Mouse (Mus musculus): ENCODE measurements around the gene Elmo1.

Gene Elmo1

GRCm38 (mm10) chr13:20489698-20490417 is 399.5 kb downstream of the Elmo1 start:
- peak in 1 of 2 experiments; percentile 30 for DNase-seq

GRCm38 (mm10) chr13:20490860-20491594 is 400.6 kb downstream of the Elmo1 start:
- no peak for DNase-seq

GRCm38 (mm10) chr13:20491666-20492065 is 401.3 kb downstream of the Elmo1 start:
- no peak for DNase-seq

- DNase-seq = no peak
Measured at GRCm38 (mm10) chr13:20494047-20494739, 403.8 kb downstream of the Elmo1 start.

- no peak for DNase-seq
Measured at GRCm38 (mm10) chr13:20501923-20502322, 411.5 kb downstream of the Elmo1 start.

GRCm38 (mm10) chr13:20503371-20503770 is 413.0 kb downstream of the Elmo1 start:
- peak; percentile 41 to 44 for DNase-seq

- DNase-seq = no peak
Measured at GRCm38 (mm10) chr13:20507381-20508129, 417.2 kb downstream of the Elmo1 start.

GRCm38 (mm10) chr13:20511026-20511425 is 420.6 kb downstream of the Elmo1 start:
- DNase-seq = no peak

GRCm38 (mm10) chr13:20512317-20513240 is 422.2 kb downstream of the Elmo1 start:
- peak in 1 of 2 experiments; percentile 22 for DNase-seq

- no peak for DNase-seq
Measured at GRCm38 (mm10) chr13:20514721-20515120, 424.3 kb downstream of the Elmo1 start.

- DNase-seq = no peak
Measured at GRCm38 (mm10) chr13:20516096-20516495, 425.7 kb downstream of the Elmo1 start.

GRCm38 (mm10) chr13:20517702-20518101 is 427.3 kb downstream of the Elmo1 start:
- DNase-seq = no peak

- no peak for DNase-seq
Measured at GRCm38 (mm10) chr13:20521492-20521891, 431.1 kb downstream of the Elmo1 start.

GRCm38 (mm10) chr13:20523671-20524070 is 433.3 kb downstream of the Elmo1 start:
- DNase-seq = no peak

- DNase-seq = peak in 1 of 2 experiments; percentile 27
Measured at GRCm38 (mm10) chr13:20525844-20526243, 435.4 kb downstream of the Elmo1 start.

GRCm38 (mm10) chr13:20537053-20537452 is 446.7 kb downstream of the Elmo1 start:
- no peak for DNase-seq

- no peak for DNase-seq
Measured at GRCm38 (mm10) chr13:20537487-20537886, 447.1 kb downstream of the Elmo1 start.

GRCm38 (mm10) chr13:20538216-20539070 is 448.0 kb downstream of the Elmo1 start:
- no peak for DNase-seq

- DNase-seq = no peak
Measured at GRCm38 (mm10) chr13:20539631-20540030, 449.2 kb downstream of the Elmo1 start.

- peak in 1 of 2 experiments; percentile 12 for DNase-seq
Measured at GRCm38 (mm10) chr13:20546568-20547204, 456.3 kb downstream of the Elmo1 start.

Measured in cerebellum, adult 18-20 months (tissue).